ENCODE assay signal across 15 mouse cellular contexts in genomic region chr15:25726814-25727213, GRCm38 (mm10).
A peak's percentile ranks its signal among the peaks of the same experiment; 100 is the strongest.
DNase-seq lines count a peak whose midpoint lies in the region; ATAC-seq and TF ChIP-seq lines count a peak whose summit lies in the region.
"Had no signal": no experiment of that assay in that cellular context is flagged by ENCODE, and none has a peak within 500 bp of the region (broad histone marks: within the 10 kb centered on the region; RNA-seq: fewer than 3 reads in every experiment).

No protein-coding gene starts in this region.

- H3K27me3 ChIP-seq in C2C12 (ENCODE audit: control insufficient read depth, insufficient read depth, insufficient read length), result no peaks in the 10 kb centered on the region
- H3K27me3 ChIP-seq in heart, postnatal 0 days (ENCODE audit: control insufficient read depth, insufficient read depth, low read length), result no peaks in the 10 kb centered on the region
- H3K27me3 ChIP-seq in limb, embryonic 10.5 days (ENCODE audit: low read depth, poor library complexity, severe bottlenecking), result no peaks in the 10 kb centered on the region

- DNase-seq in gastrocnemius, adult 2 months, result peak; percentile 87
- no peak for DNase-seq in gastrocnemius, postnatal 10 days
- DNase-seq in adrenal gland, postnatal 36 days, result peak; percentile 80 to 84
- DNase-seq in heart, postnatal 0 days (ENCODE audit: low spot score), result peak; percentile 80
- no peak for DNase-seq in urinary bladder, adult 2 months (ENCODE audit: low spot score)
- no peak for DNase-seq in MN1 (ENCODE audit: low spot score)
- no peak for DNase-seq in limb, embryonic 10.5 days (ENCODE audit: low spot score)
- DNase-seq: cerebellum, adult 18-20 months; kidney, postnatal 4 days; spleen, adult 18-20 months; thymus, adult 18-20 months had no signal

- 35% methylated on average over 5 of the region's 5 CpGs for WGBS in heart, postnatal 0 days
- 92% methylated on average over 5 of the region's 5 CpGs for WGBS in limb, embryonic 10.5 days

- no peak overlapping the region for H3ac ChIP-seq in C2C12 (ENCODE audit: control insufficient read depth, insufficient read length, low read depth)

- no peak for TF ChIP-seq CTCF in gastrocnemius, adult 2 months (IDR thresholded peaks at IDR 0.05)
- no peak for TF ChIP-seq CTCF in C2C12 (IDR thresholded peaks at IDR 0.05; ENCODE audit: control insufficient read depth, insufficient read depth, insufficient read length)
- TF ChIP-seq CTCF in heart, postnatal 0 days (IDR thresholded peaks at IDR 0.05; ENCODE audit: low read depth), result no peak

- no peak overlapping the region for H3K4me3 ChIP-seq in gastrocnemius, adult 2 months
- no peak overlapping the region for H3K4me3 ChIP-seq in C2C12 (ENCODE audit: insufficient read depth, poor library complexity, severe bottlenecking)
- no peak overlapping the region for H3K4me3 ChIP-seq in heart, postnatal 0 days (ENCODE audit: low read depth, low read length)
- no peak overlapping the region for H3K4me3 ChIP-seq in limb, embryonic 10.5 days

- intact Hi-C loops in gastrocnemius, adult 2 months (cut with DNase I), result no loop called here

- H3K9me3 ChIP-seq in heart, postnatal 0 days (replicated peaks; ENCODE audit: control insufficient read depth, low read length), result no peaks in the 10 kb centered on the region
- no peaks in the 10 kb centered on the region for H3K9me3 ChIP-seq in limb, embryonic 10.5 days (replicated peaks)

- H3K36me3 ChIP-seq in C2C12 (ENCODE audit: control insufficient read depth, insufficient read depth), result peaks cover 98% of the 10 kb centered on the region
- H3K36me3 ChIP-seq in heart, postnatal 0 days (replicated peaks; ENCODE audit: control insufficient read depth, insufficient read depth, low read length), result no peaks in the 10 kb centered on the region
- peaks cover 95% of the 10 kb centered on the region for H3K36me3 ChIP-seq in limb, embryonic 10.5 days

- no peak overlapping the region for H3K9ac ChIP-seq in heart, postnatal 0 days (replicated peaks; ENCODE audit: low read depth, low read length)
- H3K9ac ChIP-seq: liver, embryonic 14.5 days had no signal

- H3K4me2 ChIP-seq in heart, postnatal 0 days (ENCODE audit: low read depth, low read length), result no peak overlapping the region

- TF ChIP-seq EP300 in heart, postnatal 0 days (IDR thresholded peaks at IDR 0.05; ENCODE audit: low read depth), result peak; percentile 65

- H3K4me1 ChIP-seq in heart, postnatal 0 days (ENCODE audit: control insufficient read depth, insufficient read depth), result peaks cover 9% of the 10 kb centered on the region; the same call in 1 of the 2 replicates
- H3K4me1 ChIP-seq in limb, embryonic 10.5 days, result no peaks in the 10 kb centered on the region

- H3K27ac ChIP-seq in gastrocnemius, adult 2 months, result peak overlapping the region; percentile 85
- H3K27ac ChIP-seq in heart, postnatal 0 days (ENCODE audit: low read depth), result peak overlapping the region; percentile 78
- H3K27ac ChIP-seq in limb, embryonic 10.5 days, result no peak overlapping the region
- H3K27ac ChIP-seq: liver, embryonic 14.5 days; macrophage had no signal

- ATAC-seq in heart, postnatal 0 days (ENCODE audit: insufficient read depth, low read depth), result peak; percentile 94
- ATAC-seq: intestine, embryonic 16.5 days had no signal

- H3K79me2 ChIP-seq in C2C12 (ENCODE audit: control insufficient read depth, insufficient read depth), result peaks cover 5% of the 10 kb centered on the region

- H3K79me3 ChIP-seq in C2C12 (ENCODE audit: low read depth), result no peaks in the 10 kb centered on the region

TF ChIP-seq in C2C12, 6 proteins besides CTCF, POLR2A, EP300 and RAD21:
- TF ChIP-seq MAX (IDR thresholded peaks at IDR 0.05) (no peak), FOSL1 (IDR thresholded peaks at IDR 0.05; ENCODE audit: insufficient read depth, low read length, poor library complexity, severe bottlenecking) (no peak), MYOD1 (IDR thresholded peaks at IDR 0.05; ENCODE audit: control insufficient read depth, insufficient read length, low read depth) (peak; percentile 95), USF1 (IDR thresholded peaks at IDR 0.05; ENCODE audit: low read depth) (peak; percentile 91), CEBPB (IDR thresholded peaks at IDR 0.05; ENCODE audit: low read depth) (peak; percentile 36), MYOG (IDR thresholded peaks at IDR 0.05; ENCODE audit: control insufficient read depth, extremely low read depth, insufficient read length) (no peak)

Comparison
In these comparisons a context has a peak if more than half of its experiments do, and no peak if none do; other contexts are left out.
1. DNase-seq: peak in gastrocnemius, adult 2 months (single experiment), adrenal gland, postnatal 36 days (2 of 2) and heart, postnatal 0 days (single experiment); none in gastrocnemius, postnatal 10 days (single experiment), urinary bladder, adult 2 months (single experiment), MN1 (single experiment) and limb, embryonic 10.5 days (single experiment).